Mouse (Mus musculus) CH12.LX (cell line): ENCODE results near the gene Btn1a1.

ENCODE experiments used
- CHD2 ChIP-seq: IDR thresholded peaks from 2 replicates; pipeline ENCODE4 v1.6.1; 2011; ENCODE audit warnings: low read length, improper control_type of control experiment
- CTCF ChIP-seq, 2 experiments: IDR thresholded peaks in 1 of 2; conservative IDR thresholded peaks in 1 of 2; 2 replicates each; pipeline ENCODE4 v1.5.1; 2011 to 2012; ENCODE audit warnings: low read depth in 2 of 2, low read length in 2 of 2, improper control_type of control experiment in 1 of 2, inconsistent platforms in 1 of 2, mild to moderate bottlenecking in 1 of 2, moderate library complexity in 1 of 2
- JUN ChIP-seq: IDR thresholded peaks from 2 replicates; pipeline ENCODE4 v1.6.1; 2011; ENCODE audit warnings: low read depth, mild to moderate bottlenecking, low read length, improper control_type of control experiment, moderate library complexity; ENCODE audit not compliant: insufficient read depth
- MAX ChIP-seq: IDR thresholded peaks from 2 replicates; pipeline ENCODE4 v1.6.1; 2011; ENCODE audit warnings: low read length, improper control_type of control experiment
- MAZ ChIP-seq: IDR thresholded peaks from 2 replicates; pipeline ENCODE4 v1.6.1; 2012; ENCODE audit warnings: low read depth, mild to moderate bottlenecking, inconsistent platforms, low read length, improper control_type of control experiment, moderate library complexity
- POLR2A ChIP-seq: IDR thresholded peaks from 2 replicates; pipeline ENCODE4 v1.6.1; 2011; ENCODE audit warnings: low read depth, mild to moderate bottlenecking, improper control_type of control experiment, low read length
- POLR2AphosphoS2 ChIP-seq: IDR thresholded peaks from 2 replicates; pipeline ENCODE4 v1.6.1; 2011; ENCODE audit warnings: low read depth, low read length, improper control_type of control experiment
- RAD21 ChIP-seq: IDR thresholded peaks from 2 replicates; pipeline ENCODE4 v1.6.1; 2011; ENCODE audit warnings: low read depth, mild to moderate bottlenecking, low read length, improper control_type of control experiment, moderate library complexity
- UBTF ChIP-seq: IDR thresholded peaks from 2 replicates; pipeline ENCODE4 v1.6.1; 2012; ENCODE audit warnings: low read depth, mild to moderate bottlenecking, inconsistent platforms, low read length, improper control_type of control experiment, moderate library complexity
- USF1 ChIP-seq: IDR thresholded peaks from 2 replicates; pipeline ENCODE4 v1.6.1; 2014; ENCODE audit warnings: low read depth, mild to moderate bottlenecking, inconsistent platforms, low read length, improper control_type of control experiment
- USF2 ChIP-seq: conservative IDR thresholded peaks from 2 replicates; pipeline ENCODE4 v1.6.1; 2011; ENCODE audit warnings: low read depth, low read length, improper control_type of control experiment
- ZC3H11A ChIP-seq: IDR thresholded peaks from 2 replicates; pipeline ENCODE4 v1.6.1; 2012; ENCODE audit warnings: low read depth, mild to moderate bottlenecking, inconsistent platforms, low read length, improper control_type of control experiment
- ZKSCAN1 ChIP-seq: IDR thresholded peaks from 2 replicates; pipeline ENCODE4 v1.6.1; 2012; ENCODE audit warnings: low read depth, inconsistent platforms, low read length, improper control_type of control experiment, borderline replicate concordance

- no peak for TF ChIP-seq UBTF
- no peak for TF ChIP-seq POLR2A
- no peak for TF ChIP-seq USF2
- no peak for TF ChIP-seq MAX
- no peak for TF ChIP-seq MAZ
- no peak for TF ChIP-seq CTCF (conservative IDR thresholded peaks at IDR 0.05 in 1 of 2, IDR thresholded peaks at IDR 0.05 in 1 of 2; ENCODE audit: low read depth in 2 of 2, low read length in 2 of 2)
- TF ChIP-seq USF1, result no peak
- no peak for TF ChIP-seq ZC3H11A
- no peak for TF ChIP-seq RAD21
- no peak for TF ChIP-seq JUN
- no peak for TF ChIP-seq CHD2
- TF ChIP-seq ZKSCAN1, result no peak
- TF ChIP-seq POLR2AphosphoS2, result no peak
Measured at GRCm38 (mm10) chr13:23499943-23500342, 34.2 kb upstream of the Btn1a1 start.
